Mouse (Mus musculus): ENCODE measurements around the gene Mrpl51.

Gene Mrpl51

GRCm38 (mm10) chr6:125163801-125164657 is 27.6 kb upstream of the Mrpl51 start:
- H3K36me3 ChIP-seq (ENCODE audit: insufficient read depth, low read length) = peaks cover 76% of the 10 kb centered on the region
- H3K4me3 ChIP-seq (replicated peaks; ENCODE audit: low read length) = peak overlapping the region; percentile 98
- H3K27me3 ChIP-seq (ENCODE audit: insufficient read depth, low read length) = no peaks in the 10 kb centered on the region
- TF ChIP-seq CTCF (conservative IDR thresholded peaks at IDR 0.05; ENCODE audit: low read length) = no peak
- no peak for TF ChIP-seq POU5F1 (IDR thresholded peaks at IDR 0.05; ENCODE audit: borderline replicate concordance, low read length)
- no peak for TF ChIP-seq NANOG (IDR thresholded peaks at IDR 0.05; ENCODE audit: borderline replicate concordance, low read length)
- peaks cover 48% of the 10 kb centered on the region for H3K4me1 ChIP-seq (replicated peaks; ENCODE audit: low read depth, low read length)
- H3K9me3 ChIP-seq (ENCODE audit: low read length) = no peaks in the 10 kb centered on the region

- Histone ChIP-seq H3K36me3 (ENCODE audit: insufficient read depth, low read length) (peaks cover 76% of the 10 kb centered on the region), H3K4me3 (replicated peaks; ENCODE audit: low read length) (peak overlapping the region; percentile 98), H3K9me3 (ENCODE audit: low read length) (no peaks in the 10 kb centered on the region), H3K27me3 (ENCODE audit: insufficient read depth, low read length) (no peaks in the 10 kb centered on the region), H3K4me1 (replicated peaks; ENCODE audit: low read depth, low read length) (peaks cover 48% of the 10 kb centered on the region)
- TF ChIP-seq POU5F1 (IDR thresholded peaks at IDR 0.05; ENCODE audit: borderline replicate concordance, low read length) (no peak), NANOG (IDR thresholded peaks at IDR 0.05; ENCODE audit: borderline replicate concordance, low read length) (no peak)
These were observed 26.8 kb upstream of the Mrpl51 start for GRCm38 (mm10) chr6:125164672-125165327.

GRCm38 (mm10) chr6:125165328-125165891 is 26.2 kb upstream of the Mrpl51 start:
- H3K27me3 ChIP-seq (ENCODE audit: insufficient read depth, low read length) = no peaks in the 10 kb centered on the region
- TF ChIP-seq NANOG (IDR thresholded peaks at IDR 0.05; ENCODE audit: borderline replicate concordance, low read length) = no peak
- no peaks in the 10 kb centered on the region for H3K9me3 ChIP-seq (ENCODE audit: low read length)
- H3K4me3 ChIP-seq (replicated peaks; ENCODE audit: low read length) = peak overlapping the region; percentile 98
- peaks cover 76% of the 10 kb centered on the region for H3K36me3 ChIP-seq (ENCODE audit: insufficient read depth, low read length)
- H3K4me1 ChIP-seq (replicated peaks; ENCODE audit: low read depth, low read length) = peaks cover 48% of the 10 kb centered on the region

- Histone ChIP-seq H3K9me3 (ENCODE audit: low read length) (no peaks in the 10 kb centered on the region), H3K4me1 (replicated peaks; ENCODE audit: low read depth, low read length) (peaks cover 48% of the 10 kb centered on the region), H3K4me3 (replicated peaks; ENCODE audit: low read length) (peak within 1 kb of the TSS; percentile 98), H3K36me3 (ENCODE audit: insufficient read depth, low read length) (peaks cover 77% of the 10 kb centered on the region), H3K27me3 (ENCODE audit: insufficient read depth, low read length) (no peaks in the 10 kb centered on the region)
- TF ChIP-seq POU5F1 (IDR thresholded peaks at IDR 0.05; ENCODE audit: borderline replicate concordance, low read length) (no peak), NANOG (IDR thresholded peaks at IDR 0.05; ENCODE audit: borderline replicate concordance, low read length) (no peak), CTCF (conservative IDR thresholded peaks at IDR 0.05; ENCODE audit: low read length) (no peak)
These were observed 25.4 kb upstream of the Mrpl51 start, which contains the start of gene Gapdh for GRCm38 (mm10) chr6:125166051-125166751. Gene Gapdh (minus strand): TSS chr6:125166467.

- TF ChIP-seq NANOG (IDR thresholded peaks at IDR 0.05; ENCODE audit: borderline replicate concordance, low read length) (no peak), CTCF (conservative IDR thresholded peaks at IDR 0.05; ENCODE audit: low read length) (no peak)
- Histone ChIP-seq H3K4me1 (replicated peaks; ENCODE audit: low read depth, low read length) (peaks cover 55% of the 10 kb centered on the region), H3K27me3 (ENCODE audit: insufficient read depth, low read length) (no peaks in the 10 kb centered on the region), H3K36me3 (ENCODE audit: insufficient read depth, low read length) (peaks cover 83% of the 10 kb centered on the region), H3K9me3 (ENCODE audit: low read length) (no peaks in the 10 kb centered on the region), H3K4me3 (replicated peaks; ENCODE audit: low read length) (peak overlapping the region; percentile 98)
These were observed 24.5 kb upstream of the Mrpl51 start for GRCm38 (mm10) chr6:125166861-125167650.

- TF ChIP-seq NANOG (IDR thresholded peaks at IDR 0.05; ENCODE audit: borderline replicate concordance, low read length) (no peak), POU5F1 (IDR thresholded peaks at IDR 0.05; ENCODE audit: borderline replicate concordance, low read length) (no peak), CTCF (conservative IDR thresholded peaks at IDR 0.05; ENCODE audit: low read length) (no peak)
- Histone ChIP-seq H3K4me3 (replicated peaks; ENCODE audit: low read length) (peak overlapping the region; percentile 98), H3K27me3 (ENCODE audit: insufficient read depth, low read length) (no peaks in the 10 kb centered on the region), H3K9me3 (ENCODE audit: low read length) (no peaks in the 10 kb centered on the region), H3K36me3 (ENCODE audit: insufficient read depth, low read length) (peaks cover 83% of the 10 kb centered on the region), H3K4me1 (replicated peaks; ENCODE audit: low read depth, low read length) (peaks cover 60% of the 10 kb centered on the region)
These were observed 23.5 kb upstream of the Mrpl51 start for GRCm38 (mm10) chr6:125168086-125168485.

GRCm38 (mm10) chr6:125170194-125170593 is 21.4 kb upstream of the Mrpl51 start:
- no peak for TF ChIP-seq POU5F1 (IDR thresholded peaks at IDR 0.05; ENCODE audit: borderline replicate concordance, low read length)
- no peak for TF ChIP-seq CTCF (conservative IDR thresholded peaks at IDR 0.05; ENCODE audit: low read length)
- no peak for TF ChIP-seq NANOG (IDR thresholded peaks at IDR 0.05; ENCODE audit: borderline replicate concordance, low read length)
- H3K27me3 ChIP-seq (ENCODE audit: insufficient read depth, low read length) = no peaks in the 10 kb centered on the region
- no peaks in the 10 kb centered on the region for H3K9me3 ChIP-seq (ENCODE audit: low read length)
- H3K36me3 ChIP-seq (ENCODE audit: insufficient read depth, low read length) = peaks cover 83% of the 10 kb centered on the region
- H3K4me1 ChIP-seq (replicated peaks; ENCODE audit: low read depth, low read length) = peaks cover 80% of the 10 kb centered on the region
- 0 out of 2 replicates have a peak overlapping the region, but pooled peaks have one; percentile 56 for H3K4me3 ChIP-seq (replicated peaks; ENCODE audit: low read length)

Measured in E14TG2a.4 (cell line).